Mouse (Mus musculus): Measurements from ENCODE around the gene Kcna2.

DNA sequence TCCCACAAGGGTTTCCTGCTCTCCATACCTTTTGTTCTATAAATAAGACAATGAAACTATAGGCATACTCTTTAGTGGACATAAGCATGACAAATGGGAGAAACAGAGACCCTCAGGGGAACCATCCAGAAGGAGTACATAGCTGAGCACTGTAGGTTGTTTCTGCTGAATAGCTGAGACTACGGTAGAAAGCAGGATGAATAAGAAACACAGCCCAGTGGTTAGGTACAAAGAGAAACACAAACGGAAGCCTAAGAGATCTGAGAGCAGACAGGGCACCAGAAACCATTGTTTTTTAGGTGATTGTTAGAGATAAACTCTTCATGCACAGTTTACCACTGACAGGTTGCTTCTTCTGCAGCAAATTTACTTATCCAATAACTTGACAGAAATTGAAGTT, 1.1 kb upstream of the Kcna2 start:
- TF ChIP-seq POLR2A (IDR thresholded peaks at IDR 0.05; ENCODE audit: extremely low read depth, insufficient read depth, low read length) (no peak), CTCF (IDR thresholded peaks at IDR 0.05; ENCODE audit: low read depth, low read length) (no peak)

Data from liver, adult 2 months (tissue).